Mouse (Mus musculus): Measurements from ENCODE around the gene Scn9a.

The Scn9a gene

DNA sequence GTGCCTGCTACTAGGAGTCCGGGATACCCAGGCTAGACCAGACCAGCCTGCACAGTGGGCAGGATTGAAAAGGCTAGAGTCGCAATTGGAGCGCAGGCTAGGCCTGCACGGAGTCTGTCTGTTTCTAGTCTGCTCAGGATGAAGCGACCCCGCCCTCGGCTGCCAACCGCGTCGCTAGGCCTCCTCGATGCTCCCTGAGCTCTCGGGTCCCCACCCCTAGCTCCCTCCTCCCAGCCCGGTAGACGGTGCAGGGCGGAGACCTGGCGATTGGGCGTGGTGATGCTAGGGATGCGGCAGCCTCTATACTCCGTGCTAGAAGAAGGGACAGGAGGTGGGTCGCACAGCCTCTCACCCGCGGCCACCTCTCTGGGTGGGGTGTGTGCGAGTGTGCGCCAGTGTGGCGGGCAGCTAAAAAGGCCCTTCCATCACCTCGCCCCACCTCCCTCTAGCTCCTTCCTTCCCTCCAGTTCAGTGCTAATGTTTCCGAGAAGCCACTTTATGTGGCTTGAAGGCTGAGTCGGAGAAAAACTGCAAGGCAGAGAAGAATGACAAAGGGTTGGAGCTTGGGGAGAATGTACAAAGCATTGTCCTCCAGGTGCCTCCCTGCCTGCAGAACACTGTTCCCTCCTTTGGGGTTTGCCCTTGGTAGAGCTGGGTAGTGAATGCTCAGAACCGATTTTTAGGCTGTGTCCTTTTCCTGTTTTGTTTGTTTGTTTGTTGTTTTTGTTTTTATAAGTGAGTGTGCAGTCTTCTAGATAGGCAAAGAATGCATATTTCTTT, at the start of gene Scn9a:
Gene Scn9a, minus strand, starts transcription at position 383 of the 780 bp plus-strand sequence.
- no peak for DNase-seq (ENCODE audit: low read depth)

DNA sequence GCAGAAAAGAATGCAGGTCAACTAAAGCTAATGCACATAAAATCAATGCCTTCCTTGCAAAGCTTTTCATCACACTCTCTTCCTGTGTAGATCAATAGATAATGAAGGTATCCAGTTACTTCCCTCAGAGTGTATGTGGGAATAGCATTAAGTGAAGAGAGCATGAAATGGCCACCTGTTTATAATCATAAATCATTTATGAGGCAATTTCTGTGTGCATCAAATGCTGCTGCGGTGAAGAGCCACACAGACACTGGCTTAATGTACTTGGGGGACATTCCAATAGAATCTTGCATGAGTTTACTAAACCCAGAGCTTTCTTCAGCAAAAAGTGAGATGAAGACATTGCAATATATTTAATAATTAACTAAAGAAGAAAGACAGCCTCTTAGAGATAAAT, 27.2 kb upstream of the Scn9a start:
- DNase-seq (ENCODE audit: low read depth), result no peak

GRCm38 (mm10) chr2:66656430-66656829, 21.7 kb upstream of the Scn9a start:
- no peak for DNase-seq (ENCODE audit: low read depth)

DNA sequence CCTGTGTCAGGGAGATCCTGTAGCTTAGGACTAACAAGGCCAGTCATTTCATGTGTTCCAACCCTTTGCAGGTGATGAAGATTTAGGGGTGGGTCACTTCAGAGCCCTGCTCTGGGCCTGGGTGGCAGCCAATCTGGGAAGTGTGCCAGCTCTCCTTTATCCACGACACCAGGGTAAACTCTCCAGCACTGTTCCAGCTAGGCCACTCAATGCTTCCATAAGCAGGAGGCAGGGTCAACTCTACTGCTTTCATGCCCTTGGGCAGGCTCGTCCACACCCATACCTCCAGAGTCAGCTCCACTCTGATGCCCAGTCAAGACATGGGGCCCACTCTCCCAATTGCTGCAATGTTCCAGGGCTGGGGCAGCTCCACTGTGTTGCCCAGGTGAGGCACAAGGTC, 20.7 kb upstream of the Scn9a start:
- DNase-seq (ENCODE audit: low read depth), result no peak

GRCm38 (mm10) chr2:66644384-66644783, 9.6 kb upstream of the Scn9a start:
- peak; percentile 47 for DNase-seq (ENCODE audit: low read depth)

- no peak for DNase-seq (ENCODE audit: low read depth)
Observed at GRCm38 (mm10) chr2:66632728-66633127, 2.0 kb downstream of the Scn9a start.

DNA sequence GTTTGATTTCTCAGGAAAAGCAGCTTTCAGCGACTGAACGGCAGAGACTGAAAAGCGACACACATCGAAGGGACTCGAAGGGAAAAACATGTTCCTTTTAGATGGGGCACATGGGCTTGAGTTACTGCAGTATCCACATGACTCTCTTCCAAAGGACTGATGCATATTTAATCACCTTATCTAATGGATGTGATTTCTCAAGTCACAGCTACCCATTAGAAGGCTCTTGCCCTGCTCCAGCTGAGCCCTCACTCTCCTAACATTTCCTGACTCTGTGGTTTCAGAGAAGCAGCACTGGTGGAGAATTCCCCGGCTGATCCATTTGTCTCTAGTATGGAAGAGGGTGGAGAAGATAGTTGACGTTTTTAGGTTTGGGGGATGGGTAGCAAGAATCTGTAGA, 23.7 kb downstream of the Scn9a start:
- DNase-seq (ENCODE audit: low read depth), result no peak

GRCm38 (mm10) chr2:66597313-66597712, 37.4 kb downstream of the Scn9a start:
- no peak for DNase-seq (ENCODE audit: low read depth)

DNA sequence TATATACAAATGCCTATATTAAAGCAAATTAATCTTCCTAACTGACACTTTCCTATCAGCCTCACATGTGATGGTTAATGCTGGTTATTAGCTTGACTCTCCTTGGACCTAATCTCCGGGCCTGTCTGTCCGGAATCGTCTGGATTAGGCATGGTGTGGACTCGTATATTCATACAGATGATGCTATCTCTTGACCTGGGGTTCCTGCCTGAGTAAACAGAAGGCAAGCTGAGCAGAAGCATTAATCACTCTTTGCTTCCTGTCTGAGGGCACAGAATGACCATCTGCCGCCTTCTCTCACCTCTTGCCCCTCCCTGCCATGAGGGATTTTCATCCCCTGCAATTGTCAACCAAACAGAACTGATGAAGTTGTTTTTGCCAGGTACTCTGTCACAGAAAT, 38.6 kb downstream of the Scn9a start:
- peak; percentile 2 for DNase-seq (ENCODE audit: low read depth)

- no peak for DNase-seq (ENCODE audit: low read depth)
Observed at GRCm38 (mm10) chr2:66590151-66590550, 44.6 kb downstream of the Scn9a start.

GRCm38 (mm10) chr2:66580026-66580808, 54.5 kb downstream of the Scn9a start:
- no peak for DNase-seq (ENCODE audit: low read depth)

GRCm38 (mm10) chr2:66548254-66548653, 86.5 kb downstream of the Scn9a start:
- DNase-seq (ENCODE audit: low read depth), result no peak

- DNase-seq (ENCODE audit: low read depth), result peak; percentile 43
Observed at GRCm38 (mm10) chr2:66519966-66520365, 114.8 kb downstream of the Scn9a start.

DNA sequence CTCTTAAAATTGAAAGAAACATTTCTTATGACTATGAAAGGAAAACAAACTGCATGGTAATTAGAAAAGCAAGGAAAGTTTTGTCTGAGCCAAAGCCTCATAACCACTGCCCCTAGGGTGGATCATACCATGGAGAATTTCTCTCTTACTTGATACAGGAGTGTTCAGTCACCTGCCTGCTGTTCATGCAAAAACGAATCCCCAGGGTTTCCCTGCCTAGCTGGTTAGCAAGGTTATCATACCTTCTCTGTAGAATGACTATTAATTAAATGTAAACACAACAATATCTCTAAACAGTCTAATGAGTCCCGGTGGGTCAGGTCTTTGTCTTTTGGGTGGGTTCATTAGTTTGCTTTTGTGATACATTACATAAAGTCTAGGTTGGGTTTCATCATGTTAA, 123.3 kb downstream of the Scn9a start:
- no peak for DNase-seq (ENCODE audit: low read depth)

DNA sequence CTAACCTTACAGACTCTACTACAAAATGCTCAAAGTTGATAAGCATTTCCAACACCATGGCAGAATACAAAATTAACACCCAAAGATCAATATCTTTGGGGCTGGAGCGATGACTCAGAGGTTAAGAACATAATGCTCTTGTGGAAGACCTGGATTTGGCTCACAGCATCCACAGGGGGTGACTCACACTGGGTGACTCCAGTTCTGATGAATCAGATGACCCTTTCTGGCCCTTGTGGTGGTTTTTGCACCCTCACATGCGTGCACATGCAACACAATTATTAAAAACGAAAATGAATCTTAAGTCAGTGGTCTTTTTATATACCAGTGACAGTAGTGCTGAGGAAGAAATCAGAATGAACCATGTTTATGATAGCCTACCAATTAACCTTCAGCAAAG, 126.7 kb downstream of the Scn9a start:
- peak; percentile 66 for DNase-seq (ENCODE audit: low read depth)

DNA sequence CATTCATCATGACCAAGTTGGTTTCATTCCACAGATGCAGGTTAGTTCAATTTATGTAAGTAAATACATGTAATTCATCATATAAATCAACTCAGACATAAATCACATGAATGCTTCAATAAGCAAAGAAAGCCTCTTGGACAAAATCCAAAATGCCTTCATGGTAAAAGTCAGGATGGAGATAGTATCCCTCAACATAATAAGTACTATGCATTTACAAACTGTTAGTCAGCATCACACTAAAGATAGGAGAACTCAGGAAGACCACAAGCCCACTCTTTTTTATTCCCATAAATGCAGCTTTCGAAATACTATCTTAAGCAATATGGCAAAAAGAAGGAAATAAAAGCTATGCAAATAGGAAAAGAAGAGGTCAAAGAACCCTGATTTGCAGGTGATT, 127.1 kb downstream of the Scn9a start:
- no peak for DNase-seq (ENCODE audit: low read depth)

DNA sequence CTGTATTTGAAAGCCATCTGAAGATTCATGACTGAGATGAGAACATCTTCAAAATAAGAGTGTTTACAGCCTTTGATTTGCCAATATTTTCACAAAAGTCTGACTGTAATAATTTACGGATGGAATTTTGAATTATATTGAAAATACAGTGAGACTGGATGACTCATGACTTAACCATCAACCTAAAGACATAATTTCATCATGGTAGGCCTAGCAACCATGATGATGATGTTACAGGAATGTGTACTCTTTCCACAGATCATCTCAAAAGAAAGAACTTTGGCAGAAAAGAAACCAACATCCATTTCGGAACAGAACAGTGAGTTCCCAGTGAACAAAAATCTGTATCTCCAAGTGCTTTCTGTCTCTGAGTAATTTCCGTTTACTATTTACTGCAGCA, 132.6 kb downstream of the Scn9a start:
- DNase-seq (ENCODE audit: low read depth), result no peak

- no peak for DNase-seq (ENCODE audit: low read depth)
Observed at GRCm38 (mm10) chr2:66494556-66494955, 140.2 kb downstream of the Scn9a start.

- no peak for DNase-seq (ENCODE audit: low read depth)
Observed at GRCm38 (mm10) chr2:66478395-66478794, 156.4 kb downstream of the Scn9a start.

DNA sequence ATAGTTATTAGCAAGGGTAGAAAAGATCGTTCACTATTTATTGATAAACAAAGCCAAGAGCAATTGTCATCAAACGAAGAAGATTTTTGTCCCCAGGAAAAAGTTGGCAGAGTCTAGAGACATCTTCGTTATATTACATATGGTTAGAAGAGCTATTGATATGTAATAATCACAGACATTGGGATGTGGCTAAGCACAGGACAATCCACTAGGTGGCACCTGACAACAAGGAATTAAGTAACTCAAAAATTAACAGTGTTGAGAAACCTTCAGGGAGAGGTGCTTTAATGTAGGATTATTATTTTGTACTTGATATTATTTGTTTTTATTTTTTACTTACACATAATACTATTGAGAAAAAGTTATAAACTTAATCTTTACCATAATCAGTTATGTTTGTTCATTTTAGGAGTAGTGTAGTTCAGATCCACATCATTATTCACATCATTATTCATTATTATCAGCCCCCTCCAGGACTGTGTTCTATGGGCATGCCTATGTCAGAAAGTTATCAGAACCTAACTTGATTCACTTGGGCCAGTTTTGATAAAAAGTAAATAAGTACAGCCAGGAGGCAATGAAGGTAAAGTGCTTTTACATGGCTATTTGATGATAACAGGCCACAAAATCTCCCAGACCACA, 161.5 kb downstream of the Scn9a start:
- DNase-seq (ENCODE audit: low read depth), result peak; percentile 45

- no peak for DNase-seq (ENCODE audit: low read depth)
Observed at GRCm38 (mm10) chr2:66465484-66465883, 169.3 kb downstream of the Scn9a start.

- no peak for DNase-seq (ENCODE audit: low read depth)
Observed at GRCm38 (mm10) chr2:66464874-66465458, 169.8 kb downstream of the Scn9a start.

DNA sequence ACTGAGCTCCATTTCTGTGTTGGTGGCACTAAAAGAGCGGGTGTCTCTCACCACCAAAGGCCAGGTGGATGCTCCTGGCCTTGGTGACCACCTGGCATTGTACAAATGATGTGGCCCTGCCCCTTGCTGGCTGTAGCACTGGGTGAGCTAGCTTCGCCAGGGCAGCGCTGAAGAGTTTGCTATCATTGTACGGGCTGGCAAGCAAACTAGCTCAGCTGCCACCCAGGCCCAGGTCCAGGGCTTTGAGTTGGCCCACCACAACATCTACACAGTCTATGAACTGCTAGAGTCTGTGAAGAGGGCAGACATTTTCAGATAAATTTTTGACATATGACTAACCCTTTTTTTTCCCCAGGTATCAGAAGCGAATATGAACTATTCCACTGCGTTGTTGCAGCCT, 170.8 kb downstream of the Scn9a start:
- no peak for DNase-seq (ENCODE audit: low read depth)
